Mouse (Mus musculus): ENCODE data around the gene Actrt3. TPM values are rescaled to one million over a fixed set of nuclear protein-coding genes. Genes with fewer than 3 reads are reported as not detected.
"Not testable (repeated sequence)": the region's sequence is repeated elsewhere in the genome, so short reads cannot be mapped to it uniquely, and the experiment has no call there.

The Actrt3 gene
- polyA plus RNA-seq, 1 experiment = not detected

DNA sequence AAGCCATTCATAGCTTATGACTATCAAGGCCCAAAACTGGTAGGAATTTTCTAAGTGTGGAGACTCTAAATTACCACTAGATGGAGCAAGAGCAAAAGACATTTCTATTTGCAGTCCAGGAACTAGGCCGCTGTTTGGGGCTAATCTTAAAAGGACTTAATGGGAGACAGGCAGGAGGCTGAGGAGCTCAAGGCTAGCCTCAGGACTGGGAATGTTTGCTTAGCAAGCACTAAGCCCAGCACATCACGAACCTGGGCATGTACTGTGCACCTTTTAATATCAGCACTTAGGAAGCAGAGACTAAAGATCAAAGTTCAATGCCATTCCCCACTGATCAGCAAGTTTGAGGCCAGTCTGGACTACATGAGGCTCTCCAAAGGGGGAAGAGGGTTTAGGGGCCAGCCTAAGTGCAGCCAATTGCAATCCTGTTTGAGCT, 7.3 kb downstream of the Actrt3 start:
- H3K4me1 ChIP-seq (ENCODE audit: control insufficient read depth, insufficient read depth, low read length) = no peaks in the 10 kb centered on the region
- H3K27ac ChIP-seq (ENCODE audit: insufficient read depth, low read length) = no peak overlapping the region
- TF ChIP-seq POLR2A (IDR thresholded peaks at IDR 0.05; ENCODE audit: low read depth, low read length) (no peak), CTCF (IDR thresholded peaks at IDR 0.05; ENCODE audit: borderline replicate concordance, insufficient read depth, low read length) (no peak)
- no peak overlapping the region for H3K4me3 ChIP-seq (ENCODE audit: insufficient read depth, low read length)

DNA sequence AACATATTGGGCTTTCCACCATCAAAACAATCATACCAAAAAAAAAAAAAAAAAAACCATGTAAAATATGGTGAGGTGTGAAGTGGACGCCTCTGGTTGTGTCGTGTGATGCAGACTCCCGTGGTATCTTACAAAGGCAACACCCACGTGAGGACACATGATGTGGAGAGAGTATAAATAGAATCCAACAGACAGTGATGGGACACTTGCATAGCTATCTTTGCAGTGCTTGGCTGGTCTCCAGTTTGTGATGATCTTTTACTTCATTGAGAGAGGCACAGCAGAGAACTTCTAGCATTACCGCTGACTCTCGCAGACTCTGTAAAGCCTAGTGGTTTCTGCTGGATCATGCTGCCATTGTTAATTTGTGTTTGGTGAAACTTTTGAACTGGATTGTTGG, 10.9 kb downstream of the Actrt3 start:
- H3K27ac ChIP-seq (ENCODE audit: insufficient read depth, low read length) = no peak overlapping the region
- H3K4me1 ChIP-seq (ENCODE audit: control insufficient read depth, insufficient read depth, low read length) = no peaks in the 10 kb centered on the region
- H3K4me3 ChIP-seq (ENCODE audit: insufficient read depth, low read length) = no peak overlapping the region
- TF ChIP-seq POLR2A (IDR thresholded peaks at IDR 0.05; ENCODE audit: low read depth, low read length) (no peak), CTCF (IDR thresholded peaks at IDR 0.05; ENCODE audit: borderline replicate concordance, insufficient read depth, low read length) (no peak)

DNA sequence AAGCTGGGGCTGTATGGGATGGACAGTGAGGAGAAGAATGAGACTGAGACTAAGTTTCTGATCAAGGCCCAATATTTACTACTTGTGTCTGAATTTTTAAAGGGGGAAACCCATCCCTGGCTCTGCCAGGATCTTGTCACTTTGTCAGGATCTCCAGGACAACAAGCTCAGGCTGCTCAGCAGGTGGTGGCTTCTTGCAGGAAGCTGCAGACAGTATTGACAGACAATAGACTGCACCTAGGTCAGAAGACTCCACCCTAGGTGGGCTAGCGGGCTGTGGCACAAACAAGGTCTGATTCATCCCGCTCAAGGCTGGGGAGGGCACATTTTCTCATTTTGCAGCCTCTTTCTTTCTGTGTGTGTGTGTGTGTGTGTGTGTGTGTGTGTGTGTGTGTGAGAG, 26.2 kb downstream of the Actrt3 start:
- H3K4me3 ChIP-seq (ENCODE audit: insufficient read depth, low read length) = no peak overlapping the region
- TF ChIP-seq CTCF (IDR thresholded peaks at IDR 0.05; ENCODE audit: borderline replicate concordance, insufficient read depth, low read length) (no peak), POLR2A (IDR thresholded peaks at IDR 0.05; ENCODE audit: low read depth, low read length) (no peak)
- no peaks in the 10 kb centered on the region for H3K4me1 ChIP-seq (ENCODE audit: control insufficient read depth, insufficient read depth, low read length)
- no peak overlapping the region for H3K27ac ChIP-seq (ENCODE audit: insufficient read depth, low read length)

DNA sequence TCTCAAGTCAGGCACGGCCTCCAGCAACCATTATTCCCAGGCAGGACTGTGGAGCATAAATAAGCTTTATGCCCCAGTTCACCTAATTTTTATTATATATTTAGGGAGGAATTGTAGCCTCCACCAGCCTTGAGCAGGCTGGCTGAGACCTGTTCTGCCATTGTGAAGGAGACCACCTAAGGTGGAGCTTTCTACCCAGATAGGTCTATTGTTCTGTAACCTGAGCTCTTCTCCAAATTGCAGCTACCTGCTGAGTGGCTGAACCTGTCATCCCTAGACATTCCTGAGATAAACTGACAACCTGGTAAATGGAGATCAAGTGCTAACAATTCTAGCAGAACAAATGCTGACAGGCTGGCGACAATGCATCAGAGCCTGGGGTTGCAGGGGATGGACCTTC, 33.4 kb downstream of the Actrt3 start:
- not testable (repeated sequence) for H3K27ac ChIP-seq (ENCODE audit: insufficient read depth, low read length); H3K4me3 ChIP-seq (ENCODE audit: insufficient read depth, low read length); H3K4me1 ChIP-seq (ENCODE audit: control insufficient read depth, insufficient read depth, low read length)

DNA sequence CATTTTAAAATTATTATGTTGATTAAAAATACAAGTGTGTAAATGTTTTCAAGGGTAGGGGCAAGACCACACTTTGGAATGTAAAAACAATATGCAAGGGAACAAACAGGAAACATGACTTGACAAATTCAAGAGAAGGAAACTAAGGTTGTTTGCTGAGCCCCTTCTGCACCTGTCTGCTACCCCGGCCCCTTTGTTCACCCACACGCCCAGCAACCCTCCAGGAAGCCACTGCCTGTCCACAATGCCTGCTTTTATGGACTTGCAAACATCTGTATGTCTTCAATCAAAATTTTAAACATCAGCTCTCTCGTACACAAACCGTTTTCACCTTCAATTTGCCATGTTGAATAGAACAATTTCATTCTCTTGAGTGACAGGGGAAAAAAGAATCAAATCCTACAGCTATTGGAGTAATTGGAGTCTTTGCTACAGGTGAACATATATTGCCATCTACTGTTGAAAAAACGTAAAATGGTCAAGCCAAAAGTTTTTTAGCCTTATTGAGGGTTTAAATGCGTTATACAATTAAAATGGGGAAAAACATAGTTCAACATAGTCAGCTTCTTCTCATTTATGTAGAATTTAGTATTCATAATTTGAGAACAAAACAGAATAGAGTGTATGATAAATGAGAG, 38.9 kb downstream of the Actrt3 start:
- TF ChIP-seq CTCF (IDR thresholded peaks at IDR 0.05; ENCODE audit: borderline replicate concordance, insufficient read depth, low read length) (no peak), POLR2A (IDR thresholded peaks at IDR 0.05; ENCODE audit: low read depth, low read length) (no peak)
- no peak overlapping the region for H3K27ac ChIP-seq (ENCODE audit: insufficient read depth, low read length)
- H3K4me3 ChIP-seq (ENCODE audit: insufficient read depth, low read length) = no peak overlapping the region
- no peaks in the 10 kb centered on the region for H3K4me1 ChIP-seq (ENCODE audit: control insufficient read depth, insufficient read depth, low read length)

DNA sequence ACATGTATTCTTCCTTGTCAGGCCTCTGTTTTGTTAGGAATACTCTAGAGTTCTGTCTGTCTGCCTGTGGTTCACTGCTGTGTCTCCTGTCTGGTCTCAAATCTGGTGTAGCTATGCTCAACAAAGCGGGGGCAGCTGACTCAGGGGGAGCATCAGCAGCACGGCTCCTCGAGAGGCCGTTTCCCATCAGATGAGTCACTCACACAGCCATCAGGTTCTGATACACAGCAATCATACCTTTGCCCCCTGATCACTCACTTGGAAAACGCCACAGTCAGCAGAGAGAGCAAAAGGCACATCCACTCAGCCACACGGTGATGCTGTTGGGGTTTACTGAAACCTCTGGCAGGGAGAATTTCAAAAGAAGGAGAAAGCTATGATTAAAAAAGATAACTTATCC, 46.0 kb downstream of the Actrt3 start:
- no peak overlapping the region for H3K27ac ChIP-seq (ENCODE audit: insufficient read depth, low read length)
- H3K4me3 ChIP-seq (ENCODE audit: insufficient read depth, low read length) = no peak overlapping the region
- H3K4me1 ChIP-seq (ENCODE audit: control insufficient read depth, insufficient read depth, low read length) = no peaks in the 10 kb centered on the region
- no peak for TF ChIP-seq CTCF (IDR thresholded peaks at IDR 0.05; ENCODE audit: borderline replicate concordance, insufficient read depth, low read length)
- TF ChIP-seq POLR2A (IDR thresholded peaks at IDR 0.05; ENCODE audit: low read depth, low read length) = no peak

DNA sequence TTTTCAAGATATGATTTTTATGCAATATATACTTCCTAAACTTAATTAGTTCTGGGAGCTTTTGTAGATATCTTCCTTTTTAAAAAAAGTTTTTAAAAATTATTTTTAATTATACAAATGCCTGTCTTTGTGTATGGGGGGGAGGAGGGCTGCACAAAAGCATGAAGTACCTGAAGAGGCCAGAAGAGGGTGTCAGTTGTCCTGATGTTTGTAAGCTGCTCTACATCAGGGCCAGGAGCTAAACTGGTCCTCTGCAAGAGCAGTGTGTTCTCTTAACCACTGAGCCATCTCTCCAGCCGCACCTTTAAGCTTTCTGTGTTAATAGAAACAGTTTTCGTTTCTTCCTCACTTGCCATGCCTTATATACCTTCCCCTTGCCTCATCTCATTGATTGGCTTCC, 49.5 kb downstream of the Actrt3 start:
- TF ChIP-seq POLR2A (IDR thresholded peaks at IDR 0.05; ENCODE audit: low read depth, low read length) (no peak), CTCF (IDR thresholded peaks at IDR 0.05; ENCODE audit: borderline replicate concordance, insufficient read depth, low read length) (no peak)
- Histone ChIP-seq H3K4me1 (ENCODE audit: control insufficient read depth, insufficient read depth, low read length) (peaks cover 3% of the 10 kb centered on the region; the same call in 1 of the 2 replicates), H3K4me3 (ENCODE audit: insufficient read depth, low read length) (no peak overlapping the region), H3K27ac (ENCODE audit: insufficient read depth, low read length) (no peak overlapping the region)

DNA sequence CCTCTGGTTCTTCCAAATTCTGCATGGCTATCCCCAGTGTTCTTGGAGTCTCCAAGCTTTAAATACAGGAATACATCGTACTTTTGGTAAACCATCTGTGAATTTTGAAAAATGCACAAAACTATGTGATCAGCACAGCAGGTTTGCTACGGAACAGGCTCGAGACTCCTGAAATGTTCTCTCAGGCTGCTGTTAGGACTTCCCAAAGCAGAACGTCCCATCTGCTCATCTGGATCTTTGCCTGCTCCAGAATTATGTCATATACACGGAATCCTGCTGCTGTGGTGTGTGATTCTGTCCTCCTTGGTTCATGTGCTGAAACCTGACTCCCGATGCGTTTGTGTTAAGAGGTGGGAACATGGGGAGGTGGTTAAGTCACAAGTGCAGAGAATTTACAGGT, 50.8 kb downstream of the Actrt3 start:
- Histone ChIP-seq H3K4me1 (ENCODE audit: control insufficient read depth, insufficient read depth, low read length) (peaks cover 3% of the 10 kb centered on the region; the same call in 1 of the 2 replicates), H3K27ac (ENCODE audit: insufficient read depth, low read length) (no peak overlapping the region), H3K4me3 (ENCODE audit: insufficient read depth, low read length) (no peak overlapping the region)
- TF ChIP-seq POLR2A (IDR thresholded peaks at IDR 0.05; ENCODE audit: low read depth, low read length) (no peak), CTCF (IDR thresholded peaks at IDR 0.05; ENCODE audit: borderline replicate concordance, insufficient read depth, low read length) (no peak)

DNA sequence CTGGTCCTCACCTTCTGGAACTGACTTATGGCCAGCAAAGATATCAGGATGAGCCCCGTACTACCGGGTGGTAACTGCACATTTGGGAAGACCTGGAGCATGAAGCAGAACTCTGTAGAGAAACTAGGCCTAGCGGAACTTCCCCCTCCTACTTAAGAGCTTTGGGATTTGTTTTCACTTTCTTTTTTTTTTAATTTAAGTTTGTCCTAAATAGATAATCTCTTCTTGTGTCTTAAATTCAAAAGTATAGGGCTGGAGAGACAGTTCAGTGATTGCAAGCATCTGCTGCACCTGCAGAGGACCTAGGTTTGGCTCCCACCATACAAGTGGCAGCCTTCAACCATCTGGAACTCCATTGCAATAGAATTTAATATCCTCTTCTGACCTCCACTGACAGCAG, 51.8 kb downstream of the Actrt3 start, which contains the start of gene Mecom:
Gene Mecom, minus strand, starts transcription at position 101 of the 400 bp plus-strand sequence.
- no peak for TF ChIP-seq POLR2A (IDR thresholded peaks at IDR 0.05; ENCODE audit: low read depth, low read length)
- no peak for TF ChIP-seq CTCF (IDR thresholded peaks at IDR 0.05; ENCODE audit: borderline replicate concordance, insufficient read depth, low read length)
- Histone ChIP-seq H3K4me1 (ENCODE audit: control insufficient read depth, insufficient read depth, low read length) (peaks cover 3% of the 10 kb centered on the region; the same call in 1 of the 2 replicates), H3K4me3 (ENCODE audit: insufficient read depth, low read length) (no peak within 1 kb of the TSS), H3K27ac (ENCODE audit: insufficient read depth, low read length) (no peak within 1 kb of the TSS)

Other genes with a start within 250 kb of the Actrt3 start
- 59.6 and 74.4 TPM in 2 replicates for gene Mecom, start 51.9 kb downstream of the Actrt3 start, polyA plus RNA-seq (2011; ENCODE audit: insufficient read length, low read depth, missing spikeins)
- 22.9 and 24.3 TPM in 2 replicates for gene Mynn, start 2.1 kb upstream of the Actrt3 start, polyA plus RNA-seq (2011; ENCODE audit: insufficient read length, low read depth, missing spikeins)
- gene Lrriq4, start 44.6 kb upstream of the Actrt3 start, polyA plus RNA-seq (2011; ENCODE audit: insufficient read length, low read depth, missing spikeins) = not detected in 2 replicates
- not detected in 2 replicates for gene Lrrc34, start 47.9 kb upstream of the Actrt3 start, polyA plus RNA-seq (2011; ENCODE audit: insufficient read length, low read depth, missing spikeins)
- not detected in 2 replicates for gene Lrrc31, start 99.9 kb upstream of the Actrt3 start, polyA plus RNA-seq (2011; ENCODE audit: insufficient read length, low read depth, missing spikeins)
- gene Samd7, start 146.4 kb upstream of the Actrt3 start, polyA plus RNA-seq (2011; ENCODE audit: insufficient read length, low read depth, missing spikeins) = not detected in 2 replicates
- 85.2 and 97.4 TPM in 2 replicates for gene Sec62, start 192.9 kb upstream of the Actrt3 start, polyA plus RNA-seq (2011; ENCODE audit: insufficient read length, low read depth, missing spikeins)

All from embryonic fibroblast, embryonic 13.5 days (primary cell).